Mouse (Mus musculus): ENCODE results near the gene Prkcz. TPM values are rescaled to one million over a fixed set of nuclear protein-coding genes. Genes with fewer than 3 reads are reported as not detected.
"Not testable (repeated sequence)": the region's sequence is repeated elsewhere in the genome, so short reads cannot be mapped to it uniquely, and the experiment has no call there.

The Prkcz gene
- total RNA-seq, 2 experiments from 2014 or later = 1.1 to 2.1 TPM

- intact Hi-C loops (cut with DNase I) = no loop called here
- TF ChIP-seq CTCF (IDR thresholded peaks at IDR 0.05) = no peak
These were observed 94.1 kb downstream of the Prkcz start for GRCm38 (mm10) chr4:155267047-155267543.

GRCm38 (mm10) chr4:155264521-155265321 is 96.4 kb downstream of the Prkcz start:
- DNase-seq = no peak

More at GRCm38 (mm10) chr4:155267047-155267543, 94.1 kb downstream of the Prkcz start:
- H3K4me3 ChIP-seq = no peak overlapping the region
- DNase-seq = no peak
- H3K27ac ChIP-seq = peak overlapping the region; percentile 72; the same call in 1 of the 2 replicates

GRCm38 (mm10) chr4:155252253-155252652 is 108.9 kb downstream of the Prkcz start:
- no peak overlapping the region for H3K4me3 ChIP-seq
- TF ChIP-seq CTCF (IDR thresholded peaks at IDR 0.05) = no peak
- no peak overlapping the region for H3K27ac ChIP-seq
- intact Hi-C loops (cut with DNase I) = loop anchor here (5.0 kb wide), 1 partner anchor 55 kb away; no protein-coding TSS in a partner anchor
- no peak for DNase-seq

More at GRCm38 (mm10) chr4:155264521-155265321, 96.4 kb downstream of the Prkcz start:
- no peak overlapping the region for H3K4me3 ChIP-seq
- no peak overlapping the region for H3K27ac ChIP-seq
- intact Hi-C loops (cut with DNase I) = no loop called here
- no peak for TF ChIP-seq CTCF (IDR thresholded peaks at IDR 0.05)

GRCm38 (mm10) chr4:155251147-155251546 is 110.0 kb downstream of the Prkcz start:
- Histone ChIP-seq H3K27ac (peak overlapping the region; percentile 94; the same call in 1 of the 2 replicates), H3K4me3 (peak overlapping the region; percentile 80)
- DNase-seq = no peak
- intact Hi-C loops (cut with DNase I) = loop anchor here (5.0 kb wide), 1 partner anchor 56 kb away; no protein-coding TSS in a partner anchor
- no peak for TF ChIP-seq CTCF (IDR thresholded peaks at IDR 0.05)

GRCm38 (mm10) chr4:155250361-155251117 is 110.6 kb downstream of the Prkcz start:
- no peak for DNase-seq
- intact Hi-C loops (cut with DNase I) = loop anchor here (5.0 kb wide), 1 partner anchor 57 kb away; no protein-coding TSS in a partner anchor
- TF ChIP-seq CTCF (IDR thresholded peaks at IDR 0.05) = no peak
- Histone ChIP-seq H3K4me3 (peak overlapping the region; percentile 80), H3K27ac (peak overlapping the region; percentile 94)

- TF ChIP-seq CTCF (IDR thresholded peaks at IDR 0.05) = no peak
- Histone ChIP-seq H3K4me3 (peak within 1 kb of the TSS; percentile 80), H3K27ac (peak within 1 kb of the TSS; percentile 94)
- peak; percentile 92 for DNase-seq
- intact Hi-C loops (cut with DNase I) = loop anchor here (1.0 to 5.0 kb wide), 4 partner anchors 29 to 154 kb away; no protein-coding TSS in a partner anchor
These were observed 111.4 kb downstream of the Prkcz start, which contains the start of gene Faap20 for GRCm38 (mm10) chr4:155249648-155250351. TSS of gene Faap20 (plus strand) at chr4:155249802.

GRCm38 (mm10) chr4:155249257-155249647 is 111.9 kb downstream of the Prkcz start:
- intact Hi-C loops (cut with DNase I) = loop anchor here (1.0 to 2.0 kb wide), 3 partner anchors 28 to 154 kb away; no protein-coding TSS in a partner anchor
- peak; percentile 92 for DNase-seq
- Histone ChIP-seq H3K27ac (peak overlapping the region; percentile 94), H3K4me3 (peak overlapping the region; percentile 80)
- peak; percentile 96 for TF ChIP-seq CTCF (IDR thresholded peaks at IDR 0.05)

GRCm38 (mm10) chr4:155248054-155248453 is 113.1 kb downstream of the Prkcz start:
- intact Hi-C loops (cut with DNase I) = loop anchor here (2.0 kb wide), 2 partner anchors 27 to 119 kb away; no protein-coding TSS in a partner anchor
- TF ChIP-seq CTCF (IDR thresholded peaks at IDR 0.05) = peak; percentile 33
- not testable (repeated sequence) for DNase-seq, H3K27ac ChIP-seq, H3K4me3 ChIP-seq

- Histone ChIP-seq H3K4me3 (no peak overlapping the region), H3K27ac (peak overlapping the region; percentile 56)
- intact Hi-C loops (cut with DNase I) = no loop called here
- DNase-seq = peak; percentile 86
- peak; percentile 5; the same call in 1 of the 2 replicates for TF ChIP-seq CTCF (IDR thresholded peaks at IDR 0.05)
These were observed 114.5 kb downstream of the Prkcz start for GRCm38 (mm10) chr4:155246691-155247105.

GRCm38 (mm10) chr4:155245770-155246492 is 115.2 kb downstream of the Prkcz start:
- DNase-seq = no peak
- Histone ChIP-seq H3K27ac (peak overlapping the region; percentile 29; the same call in 1 of the 2 replicates), H3K4me3 (no peak overlapping the region)
- TF ChIP-seq CTCF (IDR thresholded peaks at IDR 0.05) = no peak
- intact Hi-C loops (cut with DNase I) = no loop called here

- no peak overlapping the region for H3K27ac ChIP-seq
- intact Hi-C loops (cut with DNase I) = no loop called here
- TF ChIP-seq CTCF (IDR thresholded peaks at IDR 0.05) = no peak
- H3K4me3 ChIP-seq = no peak overlapping the region
- no peak for DNase-seq
These were observed 117.9 kb downstream of the Prkcz start for GRCm38 (mm10) chr4:155243233-155243632.

All from gastrocnemius, adult 2 months (tissue).